Mouse (Mus musculus): ENCODE data around the gene L3mbtl3. TPM values are rescaled to one million over a fixed set of nuclear protein-coding genes. Genes with fewer than 3 reads are reported as not detected.

L3mbtl3 gene
- polyA plus RNA-seq, 2 experiments: 0.94 to 2.3 TPM

- Histone ChIP-seq H3K9me3 (ENCODE audit: control insufficient read depth, low read length) (no peaks in the 10 kb centered on the region), H3K36me3 (replicated peaks; ENCODE audit: control insufficient read depth, insufficient read depth, low read depth) (no peaks in the 10 kb centered on the region), H3K9ac (replicated peaks) (no peak overlapping the region), H3K4me3 (ENCODE audit: insufficient read depth in 1 of 2, low read depth in 2 of 2, low read length in 2 of 2) (no peak overlapping the region), H3K27me3 (ENCODE audit: control insufficient read depth, insufficient read depth, low read length) (no peaks in the 10 kb centered on the region), H3K4me2 (ENCODE audit: low read depth) (no peak overlapping the region), H3K4me1 (replicated peaks; ENCODE audit: control insufficient read depth in 2 of 2, insufficient read depth in 2 of 2, low read length in 1 of 2) (no peaks in the 10 kb centered on the region), H3K27ac (no peak overlapping the region)
- TF ChIP-seq EP300 (IDR thresholded peaks at IDR 0.05; ENCODE audit: low read depth): no peak
- no peak for TF ChIP-seq CTCF (IDR thresholded peaks at IDR 0.05; ENCODE audit: low read depth)
- ATAC-seq (ENCODE audit: insufficient read depth) (no peak), DNase-seq (ENCODE audit: low read depth in 3 of 3, low spot score in 3 of 3) (no peak)
- WGBS (ENCODE audit: insufficient replicate concordance): 52% methylated on average over 3 of the region's 3 CpGs
Observed at GRCm38 (mm10) chr10:26232071-26232653, 143.6 kb downstream of the L3mbtl3 start.

- H3K36me3 ChIP-seq (replicated peaks; ENCODE audit: control insufficient read depth, insufficient read depth, low read depth): no peaks in the 10 kb centered on the region
- H3K9me3 ChIP-seq (ENCODE audit: control insufficient read depth, low read length): no peaks in the 10 kb centered on the region
- no peak within 1 kb of the TSS for H3K4me3 ChIP-seq (ENCODE audit: insufficient read depth in 1 of 2, low read depth in 2 of 2, low read length in 2 of 2)
- no peaks in the 10 kb centered on the region for H3K27me3 ChIP-seq (ENCODE audit: control insufficient read depth, insufficient read depth, low read length)
- no peak for TF ChIP-seq EP300 (IDR thresholded peaks at IDR 0.05; ENCODE audit: low read depth)
- TF ChIP-seq CTCF (IDR thresholded peaks at IDR 0.05; ENCODE audit: low read depth): no peak
- no peak for ATAC-seq (ENCODE audit: insufficient read depth)
- no peak within 1 kb of the TSS for H3K4me2 ChIP-seq (ENCODE audit: low read depth)
- H3K4me1 ChIP-seq (replicated peaks; ENCODE audit: control insufficient read depth in 2 of 2, insufficient read depth in 2 of 2, low read length in 1 of 2): no peaks in the 10 kb centered on the region
- no peak for DNase-seq (ENCODE audit: low read depth in 3 of 3, low spot score in 3 of 3)
- no peak within 1 kb of the TSS for H3K9ac ChIP-seq (replicated peaks)
- no peak within 1 kb of the TSS for H3K27ac ChIP-seq
- WGBS (ENCODE audit: insufficient replicate concordance): 39% methylated on average over 4 of the region's 4 CpGs
Observed at GRCm38 (mm10) chr10:26229488-26229887, 146.3 kb downstream of the L3mbtl3 start, which contains the start of gene Samd3. TSS of gene Samd3 (plus strand) at chr10:26229707.

GRCm38 (mm10) chr10:26228187-26228586 lies 147.6 kb downstream of the L3mbtl3 start:
- Histone ChIP-seq H3K27me3 (ENCODE audit: control insufficient read depth, insufficient read depth, low read length) (no peaks in the 10 kb centered on the region), H3K4me2 (ENCODE audit: low read depth) (no peak overlapping the region), H3K36me3 (replicated peaks; ENCODE audit: control insufficient read depth, insufficient read depth, low read depth) (no peaks in the 10 kb centered on the region), H3K9me3 (ENCODE audit: control insufficient read depth, low read length) (no peaks in the 10 kb centered on the region), H3K27ac (no peak overlapping the region), H3K9ac (replicated peaks) (no peak overlapping the region), H3K4me1 (replicated peaks; ENCODE audit: control insufficient read depth in 2 of 2, insufficient read depth in 2 of 2, low read length in 1 of 2) (no peaks in the 10 kb centered on the region), H3K4me3 (ENCODE audit: insufficient read depth in 1 of 2, low read depth in 2 of 2, low read length in 2 of 2) (no peak overlapping the region)
- DNase-seq (ENCODE audit: low read depth in 3 of 3, low spot score in 3 of 3): no peak
- TF ChIP-seq EP300 (IDR thresholded peaks at IDR 0.05; ENCODE audit: low read depth): no peak
- no peak for TF ChIP-seq CTCF (IDR thresholded peaks at IDR 0.05; ENCODE audit: low read depth)
- no peak for ATAC-seq (ENCODE audit: insufficient read depth)

GRCm38 (mm10) chr10:26226734-26227133 lies 149.0 kb downstream of the L3mbtl3 start:
- ATAC-seq (ENCODE audit: insufficient read depth): no peak
- Histone ChIP-seq H3K27me3 (ENCODE audit: control insufficient read depth, insufficient read depth, low read length) (no peaks in the 10 kb centered on the region), H3K27ac (no peak overlapping the region), H3K4me3 (ENCODE audit: insufficient read depth in 1 of 2, low read depth in 2 of 2, low read length in 2 of 2) (no peak overlapping the region), H3K9ac (replicated peaks) (no peak overlapping the region), H3K36me3 (replicated peaks; ENCODE audit: control insufficient read depth, insufficient read depth, low read depth) (no peaks in the 10 kb centered on the region), H3K9me3 (ENCODE audit: control insufficient read depth, low read length) (no peaks in the 10 kb centered on the region), H3K4me2 (ENCODE audit: low read depth) (no peak overlapping the region), H3K4me1 (replicated peaks; ENCODE audit: control insufficient read depth in 2 of 2, insufficient read depth in 2 of 2, low read length in 1 of 2) (no peaks in the 10 kb centered on the region)
- DNase-seq (ENCODE audit: low read depth in 3 of 3, low spot score in 3 of 3): no peak
- no peak for TF ChIP-seq CTCF (IDR thresholded peaks at IDR 0.05; ENCODE audit: low read depth)
- no peak for TF ChIP-seq EP300 (IDR thresholded peaks at IDR 0.05; ENCODE audit: low read depth)
- 51% methylated on average over 2 of the region's 2 CpGs for WGBS (ENCODE audit: insufficient replicate concordance)

GRCm38 (mm10) chr10:26226241-26226640 lies 149.5 kb downstream of the L3mbtl3 start:
- Histone ChIP-seq H3K9me3 (ENCODE audit: control insufficient read depth, low read length) (no peaks in the 10 kb centered on the region), H3K27me3 (ENCODE audit: control insufficient read depth, insufficient read depth, low read length) (no peaks in the 10 kb centered on the region), H3K4me2 (ENCODE audit: low read depth) (no peak overlapping the region), H3K27ac (no peak overlapping the region), H3K4me3 (ENCODE audit: insufficient read depth in 1 of 2, low read depth in 2 of 2, low read length in 2 of 2) (no peak overlapping the region), H3K4me1 (replicated peaks; ENCODE audit: control insufficient read depth in 2 of 2, insufficient read depth in 2 of 2, low read length in 1 of 2) (no peaks in the 10 kb centered on the region), H3K9ac (replicated peaks) (no peak overlapping the region), H3K36me3 (replicated peaks; ENCODE audit: control insufficient read depth, insufficient read depth, low read depth) (no peaks in the 10 kb centered on the region)
- WGBS (ENCODE audit: insufficient replicate concordance): 71% methylated on average over 5 of the region's 5 CpGs
- TF ChIP-seq CTCF (IDR thresholded peaks at IDR 0.05; ENCODE audit: low read depth): no peak
- no peak for TF ChIP-seq EP300 (IDR thresholded peaks at IDR 0.05; ENCODE audit: low read depth)
- DNase-seq (ENCODE audit: low read depth in 3 of 3, low spot score in 3 of 3): no peak
- ATAC-seq (ENCODE audit: insufficient read depth): no peak

Small RNAs within 50 kb of the gene (microRNA-seq; reads per million reads assigned to microRNA genes)
- not detected for gene Gm27754

Other genes starting within 250 kb of the L3mbtl3 start
- 0.05 TPM in 1 of 2 replicates, not detected in the other for gene Samd3, start 146.3 kb downstream of the L3mbtl3 start, polyA plus RNA-seq (2012; rRNA removed)
- not detected in 2 replicates for gene Samd3, start 146.3 kb downstream of the L3mbtl3 start, polyA plus RNA-seq (2014; fragmentation: Nextera tagmentation; extraction: Ambion mirVana)